Comparison of ENCODE assay signal across 9 mouse cellular contexts in the genomic region with DNA sequence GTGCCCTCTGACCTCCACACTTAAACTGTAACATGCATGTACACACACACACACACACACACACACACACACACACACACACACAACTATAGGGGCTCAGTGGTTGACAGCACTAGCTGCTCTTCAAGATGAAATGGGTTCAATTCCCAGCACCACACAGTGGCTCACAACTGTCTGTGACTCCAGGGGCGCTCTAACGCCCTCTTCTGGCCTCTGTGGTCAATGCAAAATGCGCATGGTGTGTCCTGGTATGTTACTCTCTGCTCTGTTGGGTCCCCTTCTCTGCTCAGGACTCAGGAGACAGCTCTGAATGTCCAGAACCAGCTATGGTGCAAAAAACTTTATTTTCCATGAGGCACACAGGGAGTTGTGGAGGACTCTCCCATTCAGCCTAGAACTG. TPM values are rescaled to one million over a fixed set of nuclear protein-coding genes. Genes with fewer than 3 reads are reported as not detected.
A peak's percentile ranks its signal among the peaks of the same experiment; 100 is the strongest.
DNase-seq lines count a peak whose midpoint lies in the region; ATAC-seq and TF ChIP-seq lines count a peak whose summit lies in the region.
"Had no signal": no experiment of that assay in that cellular context is flagged by ENCODE, and none has a peak within 500 bp of the region (broad histone marks: within the 10 kb centered on the region; RNA-seq: fewer than 3 reads in every experiment).

No protein-coding gene starts in this region.

- peaks cover 0 to 7% of the 10 kb centered on the region in 2 experiments; a peak in 1 of 4 replicates for H3K36me3 ChIP-seq in MEL (ENCODE audit: control insufficient read depth in 1 of 2, insufficient read depth in 2 of 2, low read length in 2 of 2)
- H3K36me3 ChIP-seq in embryonic facial prominence, embryonic 15.5 days, result no peaks in the 10 kb centered on the region
- no peaks in the 10 kb centered on the region for H3K36me3 ChIP-seq in myocyte (ENCODE audit: control insufficient read depth, insufficient read depth)
- H3K36me3 ChIP-seq: neural tube, embryonic 13.5 days had no signal

- TF ChIP-seq EP300 in MEL (IDR thresholded peaks at IDR 0.05; ENCODE audit: low read depth in 1 of 2, low read length in 2 of 2), result no peak

- DNase-seq in kidney, postnatal 10 days, result peak; percentile 30
- DNase-seq in kidney, adult 11 months, result no peak
- peak; percentile 34 for DNase-seq in MEL (ENCODE audit: low read depth, low spot score)
- DNase-seq in ovary, postnatal 36 days (ENCODE audit: low spot score), result no peak

- no peak overlapping the region for H3K27ac ChIP-seq in MEL (ENCODE audit: control insufficient read depth, low read depth, low read length)
- peak overlapping the region; percentile 65; the same call in 1 of the 2 replicates for H3K27ac ChIP-seq in embryonic facial prominence, embryonic 15.5 days (replicated peaks)
- H3K27ac ChIP-seq: neural tube, embryonic 13.5 days had no signal

- H3K9ac ChIP-seq in MEL (ENCODE audit: control insufficient read depth, low read depth, low read length, poor library complexity, severe bottlenecking), result no peak overlapping the region
- H3K9ac ChIP-seq in embryonic facial prominence, embryonic 15.5 days, result no peak overlapping the region
- H3K9ac ChIP-seq: neural tube, embryonic 13.5 days had no signal

- WGBS in embryonic facial prominence, embryonic 15.5 days, result 81% methylated on average over 3 of the region's 3 CpGs

- no peak for ATAC-seq in embryonic facial prominence, embryonic 15.5 days (ENCODE audit: insufficient number of reproducible peaks, low FRiP score, low TSS enrichment, low read depth)
- no peak for ATAC-seq in inflammation-experienced regulatory T-cells, adult 6 months

- H3K79me2 ChIP-seq in MEL (ENCODE audit: control insufficient read depth, insufficient read depth, low read length, poor library complexity) (no peaks in the 10 kb centered on the region), myocyte (ENCODE audit: control insufficient read depth, insufficient read depth) (no peaks in the 10 kb centered on the region)

- no peak for TF ChIP-seq RAD21 in MEL (IDR thresholded peaks at IDR 0.05; ENCODE audit: low read depth, low read length)

- peaks cover 2 to 25% of the 10 kb centered on the region in 2 experiments; a peak in 3 of 4 replicates for H3K4me1 ChIP-seq in MEL (ENCODE audit: control insufficient read depth in 1 of 2, insufficient read depth in 2 of 2, low read length in 2 of 2)
- H3K4me1 ChIP-seq in embryonic facial prominence, embryonic 15.5 days, result peaks cover 23% of the 10 kb centered on the region

- no peak overlapping the region for H3K4me2 ChIP-seq in embryonic facial prominence, embryonic 15.5 days (replicated peaks)
- peak overlapping the region; percentile 46 for H3K4me2 ChIP-seq in myocyte (ENCODE audit: low read depth)
- H3K4me2 ChIP-seq: neural tube, embryonic 13.5 days had no signal

- no peaks in the 10 kb centered on the region; a peak in 1 of 4 replicates for H3K27me3 ChIP-seq in MEL (ENCODE audit: control insufficient read depth in 1 of 2, insufficient read depth in 2 of 2, low read length in 2 of 2)
- H3K27me3 ChIP-seq in embryonic facial prominence, embryonic 15.5 days, result no peaks in the 10 kb centered on the region
- no peaks in the 10 kb centered on the region for H3K27me3 ChIP-seq in myocyte (ENCODE audit: control insufficient read depth, insufficient read depth, insufficient read length)

- no peak overlapping the region for H3K4me3 ChIP-seq in MEL (ENCODE audit: control insufficient read depth in 1 of 2, insufficient read depth in 1 of 2, low read depth in 2 of 2, low read length in 2 of 2)
- no peak overlapping the region for H3K4me3 ChIP-seq in embryonic facial prominence, embryonic 15.5 days (replicated peaks)
- H3K4me3 ChIP-seq in myocyte, result no peak overlapping the region
- H3K4me3 ChIP-seq: erythroblast, embryonic 14.5 days; neural tube, embryonic 13.5 days had no signal

- no peaks in the 10 kb centered on the region for H3K9me3 ChIP-seq in MEL (replicated peaks; ENCODE audit: insufficient read depth, low read length)
- H3K9me3 ChIP-seq in embryonic facial prominence, embryonic 15.5 days (replicated peaks), result no peaks in the 10 kb centered on the region
- H3K9me3 ChIP-seq: neural tube, embryonic 13.5 days had no signal

- TF ChIP-seq POLR2A in MEL (IDR thresholded peaks at IDR 0.05; ENCODE audit: control insufficient read depth in 1 of 2, insufficient read depth in 1 of 2, low read depth in 1 of 2, low read length in 2 of 2, poor library complexity in 1 of 2), result no peak
- TF ChIP-seq POLR2A in myocyte (IDR thresholded peaks at IDR 0.05; ENCODE audit: insufficient read length, low read depth), result no peak

- peak in 2 of 3 experiments; percentile 33 to 35; a peak in 5 of 6 replicates for TF ChIP-seq CTCF in MEL (IDR thresholded peaks at IDR 0.05 in 2 of 3, conservative IDR thresholded peaks at IDR 0.05 in 1 of 3; ENCODE audit: control insufficient read depth in 1 of 3, insufficient read depth in 1 of 3, low read depth in 2 of 3, low read length in 3 of 3, poor library complexity in 1 of 3, severe bottlenecking in 1 of 3)

- H3ac ChIP-seq in myocyte (ENCODE audit: control insufficient read depth, insufficient read length), result no peak overlapping the region

TF ChIP-seq in MEL, 35 proteins besides CTCF, POLR2A, EP300 and RAD21:
- TF ChIP-seq HCFC1 (IDR thresholded peaks at IDR 0.05; ENCODE audit: low read depth, low read length), result no peak
- TF ChIP-seq ZKSCAN1 (IDR thresholded peaks at IDR 0.05; ENCODE audit: low read depth, low read length), result no peak
- TF ChIP-seq ZNF384 (IDR thresholded peaks at IDR 0.05; ENCODE audit: low read depth, low read length), result no peak
- TF ChIP-seq USF2 (IDR thresholded peaks at IDR 0.05; ENCODE audit: borderline replicate concordance in 1 of 2, insufficient read depth in 1 of 2, low read depth in 1 of 2, low read length in 2 of 2), result no peak
- TF ChIP-seq RCOR1 (IDR thresholded peaks at IDR 0.05; ENCODE audit: low read depth, low read length), result no peak
- no peak for TF ChIP-seq TBP (IDR thresholded peaks at IDR 0.05; ENCODE audit: low read depth, low read length)
- no peak for TF ChIP-seq E2F4 (IDR thresholded peaks at IDR 0.05; ENCODE audit: borderline replicate concordance, low read depth, low read length)
- no peak for TF ChIP-seq MAX (IDR thresholded peaks at IDR 0.05; ENCODE audit: low read length)
- TF ChIP-seq MYB (IDR thresholded peaks at IDR 0.05; ENCODE audit: low read depth, low read length), result no peak
- no peak for TF ChIP-seq TCF12 (IDR thresholded peaks at IDR 0.05; ENCODE audit: low read depth, low read length)
- TF ChIP-seq UBTF (IDR thresholded peaks at IDR 0.05; ENCODE audit: borderline replicate concordance, insufficient read depth, low read depth, low read length), result no peak
- no peak for TF ChIP-seq POLR2AphosphoS5 (IDR thresholded peaks at IDR 0.05; ENCODE audit: borderline replicate concordance, low read depth, low read length)
- TF ChIP-seq GABPA (IDR thresholded peaks at IDR 0.05; ENCODE audit: low read depth, low read length), result no peak
TF ChIP-seq in MEL: peak in this region for 0.

TF ChIP-seq in myocyte, 11 proteins besides CTCF, POLR2A, EP300 and RAD21:
- TF ChIP-seq TCF12 (IDR thresholded peaks at IDR 0.05; ENCODE audit: insufficient read depth, poor library complexity, severe bottlenecking) (no peak), MYOG (IDR thresholded peaks at IDR 0.05; ENCODE audit: control insufficient read depth in 1 of 3, insufficient read depth in 1 of 3, insufficient read length in 2 of 3, low read depth in 2 of 3) (no peak), SRF (IDR thresholded peaks at IDR 0.05; ENCODE audit: control insufficient read depth, insufficient read length, low read depth) (no peak), E2F4 (IDR thresholded peaks at IDR 0.05; ENCODE audit: insufficient read depth) (no peak), REST (IDR thresholded peaks at IDR 0.05; ENCODE audit: insufficient read depth, insufficient read length) (no peak)

RNA-seq across cellular contexts. Expression of a gene that starts 23.8 kb away (rescaled TPM):
- not detected in 2 replicates for total RNA-seq in MEL (2012; rRNA removed)
- polyA plus RNA-seq in MEL (2012; ENCODE audit: insufficient read depth in 1 of 2, insufficient read length in 2 of 2, low read depth in 1 of 2, low replicate concordance in 2 of 2, missing spikeins in 1 of 2) (under 1 TPM in 1 of 2 experiments, not detected in 1; 0.03 TPM), myocyte (2012; fragmentation: generic; extraction: Trizol) (0.11 TPM)
- polyA plus RNA-seq in embryonic facial prominence, embryonic 15.5 days (2015; fragmentation: Nextera tagmentation; extraction: Ambion mirVana), result 2.7 and 2.8 TPM in 2 replicates
- under 1 TPM; 0.30 to 0.58 (median 0.51) TPM for polyA plus RNA-seq in inflammation-experienced regulatory T-cells, adult 6 months (2017; shearing (Covaris generic))
- polyA plus RNA-seq: erythroblast, embryonic 14.5 days had no signal

RNA-seq across cellular contexts. Expression of a gene that starts 24.3 kb away (rescaled TPM):
- total RNA-seq in MEL (2012; rRNA removed), result 89.8 and 94.4 TPM in 2 replicates
- polyA plus RNA-seq in MEL (2012; ENCODE audit: insufficient read depth in 1 of 2, insufficient read length in 2 of 2, low read depth in 1 of 2, low replicate concordance in 2 of 2, missing spikeins in 1 of 2) (100 to 1,000 TPM in 1 of 2 experiments, not detected in 1; 221 TPM), myocyte (2012; fragmentation: generic; extraction: Trizol) (58.6 TPM)
- 1,352 and 1,417 TPM in 2 replicates for polyA plus RNA-seq in embryonic facial prominence, embryonic 15.5 days (2015; fragmentation: Nextera tagmentation; extraction: Ambion mirVana)
- polyA plus RNA-seq in inflammation-experienced regulatory T-cells, adult 6 months (2017; shearing (Covaris generic)), result 10 to 100 TPM in 2 of 3 experiments, under 1 TPM in 1; 0.09 to 20.6 (median 14.8) TPM

RNA-seq across cellular contexts. Expression of a gene that starts 41.4 kb away (rescaled TPM):
- total RNA-seq in MEL (2012; rRNA removed), result 443 and 477 TPM in 2 replicates
- 100 to 1,000 TPM; 395 to 643 TPM for polyA plus RNA-seq in MEL (2012; ENCODE audit: insufficient read depth in 1 of 2, insufficient read length in 2 of 2, low read depth in 1 of 2, low replicate concordance in 2 of 2, missing spikeins in 1 of 2)
- 162 and 168 TPM in 2 replicates for polyA plus RNA-seq in embryonic facial prominence, embryonic 15.5 days (2015; fragmentation: Nextera tagmentation; extraction: Ambion mirVana)
- polyA plus RNA-seq in myocyte (2012; fragmentation: generic; extraction: Trizol), result 39.9 TPM
- polyA plus RNA-seq in inflammation-experienced regulatory T-cells, adult 6 months (2017; shearing (Covaris generic)), result 100 to 1,000 TPM in 1 of 3 experiments, 10 to 100 TPM in 2; 34.9 to 332 (median 36.3) TPM

Comparison
In these comparisons a context has a peak if more than half of its experiments do, and no peak if none do; other contexts are left out.
1. DNase-seq: peak in kidney, postnatal 10 days (single experiment) and MEL (single experiment); none in kidney, adult 11 months (single experiment) and ovary, postnatal 36 days (single experiment).